Mouse (Mus musculus): ENCODE measurements around the gene Olfr1242.

The Olfr1242 gene

DNA sequence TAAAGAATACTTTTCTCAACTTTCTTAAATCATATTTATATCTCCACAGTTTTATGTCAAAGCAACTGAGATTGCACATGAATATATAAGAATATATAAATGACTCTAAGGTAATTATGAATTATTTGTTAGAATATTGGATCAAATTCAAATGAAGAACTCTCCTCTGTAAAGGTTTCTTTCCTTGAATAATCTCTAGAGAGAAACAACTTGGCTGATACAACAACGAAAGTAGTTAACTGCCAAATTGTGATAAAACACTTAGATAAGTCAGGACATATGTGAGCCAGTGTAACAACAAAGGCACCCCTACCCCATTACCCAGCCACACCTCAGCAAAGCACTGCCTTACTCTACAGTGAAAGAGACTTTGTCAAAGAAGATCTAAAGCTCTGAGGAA lies at the start of gene Olfr1242:
Gene Olfr1242, minus strand, starts transcription at position 101 of the 400 bp plus-strand sequence.
- DNase-seq (ENCODE audit: low spot score), result no peak

DNA sequence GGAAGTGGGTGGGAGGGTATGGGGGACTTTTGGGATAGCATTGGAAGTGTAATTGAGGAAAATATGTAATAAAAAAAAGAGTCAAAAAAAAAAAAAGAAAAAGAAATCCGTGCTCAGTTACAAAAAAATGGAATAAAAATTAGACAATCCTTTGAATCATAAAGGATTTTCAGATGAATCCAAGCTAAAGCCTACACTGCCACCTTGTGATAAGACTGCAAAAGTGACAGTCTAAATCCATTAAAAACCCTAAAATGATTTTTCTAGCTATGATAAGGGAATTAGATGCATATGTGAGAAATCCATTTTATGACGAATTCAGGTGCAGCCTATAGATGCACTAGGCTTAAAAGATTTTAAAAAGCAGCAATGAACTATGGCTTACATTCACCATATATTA lies 46.4 kb upstream of the Olfr1242 start:
- no peak for DNase-seq (ENCODE audit: low spot score)

DNA sequence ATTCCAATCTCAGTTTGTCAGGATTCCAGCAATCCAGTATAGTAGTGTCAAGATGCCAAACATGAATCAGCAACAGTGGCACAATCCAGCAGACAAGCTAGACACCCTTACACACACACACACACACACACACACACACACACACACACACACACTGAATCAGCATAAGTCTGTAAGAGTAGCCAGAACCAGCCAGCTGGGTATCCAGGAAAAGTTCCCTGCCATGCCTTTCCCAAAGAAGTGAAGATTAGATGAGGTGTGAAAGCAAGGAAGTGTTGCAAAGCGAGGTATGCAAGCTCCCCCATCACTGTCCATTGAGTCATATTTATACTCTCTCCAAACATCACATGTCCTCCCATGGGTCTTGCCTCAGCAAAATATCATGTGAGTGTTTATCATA lies 41.8 kb upstream of the Olfr1242 start:
- no peak for DNase-seq (ENCODE audit: low spot score)

DNA sequence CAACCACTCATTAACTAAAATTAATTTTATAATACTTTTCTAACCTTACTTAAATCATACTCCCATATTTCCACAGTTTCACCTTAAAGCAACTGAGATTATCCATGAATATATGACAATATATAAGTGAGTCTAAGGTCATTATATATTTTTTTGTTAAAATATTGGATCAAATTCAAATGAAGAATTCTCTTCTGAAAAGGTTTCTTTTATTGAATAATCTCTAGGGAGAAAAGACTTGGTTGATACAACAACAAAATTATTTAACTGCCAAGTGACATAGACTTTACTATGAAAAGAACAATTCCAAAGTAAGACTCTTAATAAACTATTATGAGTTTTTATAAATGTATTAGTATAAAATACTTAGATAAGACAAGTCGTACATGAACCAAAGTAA lies 33.3 kb upstream of the Olfr1242 start, which contains the start of gene Olfr1243:
Gene Olfr1243, minus strand, starts transcription at position 101 of the 400 bp plus-strand sequence.
- DNase-seq (ENCODE audit: low spot score), result no peak

DNA sequence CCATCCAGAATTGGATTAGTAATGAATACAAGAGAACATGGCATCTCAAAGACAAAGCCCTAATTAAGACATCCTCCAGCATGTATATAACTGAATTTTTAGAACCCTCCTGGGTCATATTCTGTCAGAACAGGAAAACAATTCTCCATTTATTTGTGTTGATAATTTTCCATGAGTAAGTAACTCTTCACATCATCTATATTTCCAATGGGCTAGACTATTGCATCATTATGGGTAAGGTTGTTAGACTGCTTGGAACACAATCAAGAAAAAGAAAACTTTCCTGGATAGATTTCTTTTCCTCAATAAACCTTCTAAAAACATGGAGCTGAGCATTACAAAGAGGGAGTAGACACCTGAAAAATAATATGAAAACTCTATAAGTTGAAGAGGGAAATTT lies 11.1 kb downstream of the Olfr1242 start, which contains the start of gene Olfr1241:
Gene Olfr1241, minus strand, starts transcription at position 101 of the 400 bp plus-strand sequence.
- no peak for DNase-seq (ENCODE audit: low spot score)

DNA sequence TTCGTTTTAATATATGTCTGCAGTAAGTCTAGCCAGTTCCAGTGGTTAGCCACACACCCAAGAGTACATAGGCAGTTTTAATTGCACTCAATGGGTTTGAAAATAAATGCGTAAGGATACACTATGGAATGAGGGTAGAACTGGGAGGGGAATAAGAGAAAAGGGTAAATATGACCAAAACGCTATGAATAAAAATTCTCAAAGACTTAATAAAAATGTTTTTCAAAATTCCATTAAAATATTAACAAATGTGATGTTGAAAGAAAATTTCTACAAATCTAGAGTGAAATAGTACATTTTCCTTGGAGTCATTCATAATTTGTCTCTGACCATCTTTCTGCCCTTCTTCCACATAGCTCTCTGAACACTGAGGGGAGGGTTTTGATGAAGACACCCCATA lies 55.2 kb downstream of the Olfr1242 start, which contains the start of gene Olfr1240:
Gene Olfr1240, minus strand, starts transcription at position 101 of the 400 bp plus-strand sequence.
- no peak for DNase-seq (ENCODE audit: low spot score)
